Mouse (Mus musculus): ENCODE measurements around the gene Cdh12. TPM values are rescaled to one million over a fixed set of nuclear protein-coding genes. Genes with fewer than 3 reads are reported as not detected.

The Cdh12 gene
- polyA plus RNA-seq (2015; fragmentation: Nextera tagmentation; extraction: Ambion mirVana), result 0.08 and 0.16 TPM in 2 replicates

DNA sequence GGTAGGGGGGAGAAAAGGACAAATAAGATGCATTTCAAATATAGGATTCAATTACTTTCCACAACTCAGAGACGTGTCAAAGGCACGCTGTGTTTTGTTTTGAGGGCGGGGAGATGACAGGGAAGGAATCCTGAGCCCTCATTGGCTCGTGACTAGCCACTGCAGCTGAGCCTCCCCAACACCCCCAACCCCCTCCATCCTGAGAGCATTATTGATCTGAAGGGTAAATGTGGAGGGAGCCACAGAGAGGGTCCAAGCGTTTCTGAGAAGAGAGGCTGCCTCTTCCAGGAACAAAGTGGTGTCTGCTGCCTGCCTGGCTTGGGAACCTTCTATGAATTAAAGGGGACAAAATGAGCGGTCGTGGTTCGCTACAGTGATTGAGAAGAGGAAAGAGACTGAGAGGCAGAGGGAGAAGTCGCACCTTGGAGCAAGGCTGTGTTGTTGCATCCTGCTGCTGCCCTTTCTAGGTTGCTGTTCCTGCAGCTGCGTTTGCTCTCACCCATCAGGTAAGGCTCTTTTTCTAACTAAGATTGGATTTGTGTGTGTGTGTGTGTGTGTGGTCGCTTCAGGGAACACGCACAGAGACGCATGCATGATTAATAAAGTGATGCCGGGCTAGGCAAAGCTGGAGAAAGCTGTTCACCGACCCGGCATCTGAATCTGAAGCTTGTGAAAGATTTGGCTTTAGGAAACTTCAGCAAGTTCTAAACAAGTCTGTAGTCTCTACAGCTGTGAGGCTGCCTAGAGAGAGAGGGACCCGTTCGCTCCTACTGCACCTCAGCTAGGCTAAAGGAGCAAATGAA is at the start of gene Cdh12:
Cdh12 (plus strand) TSS at position 405 of the 803 bp plus-strand sequence.
- Histone ChIP-seq H3K4me2 (peak within 1 kb of the TSS; percentile 72), H3K9ac (no peak within 1 kb of the TSS), H3K4me3 (peak within 1 kb of the TSS; percentile 40), H3K36me3 (no peaks in the 10 kb centered on the region), H3K27ac (no peak within 1 kb of the TSS), H3K4me1 (replicated peaks) (0 out of 2 replicates have a peak, but pooled peaks cover 3% of the 10 kb centered on the region), H3K27me3 (no peaks in the 10 kb centered on the region), H3K9me3 (replicated peaks) (no peaks in the 10 kb centered on the region)
- ATAC-seq (replicated peaks; ENCODE audit: insufficient number of reproducible peaks, insufficient read depth, low FRiP score, low read depth), result no peak
- WGBS, result 15% methylated on average over 18 of the region's 18 CpGs

DNA sequence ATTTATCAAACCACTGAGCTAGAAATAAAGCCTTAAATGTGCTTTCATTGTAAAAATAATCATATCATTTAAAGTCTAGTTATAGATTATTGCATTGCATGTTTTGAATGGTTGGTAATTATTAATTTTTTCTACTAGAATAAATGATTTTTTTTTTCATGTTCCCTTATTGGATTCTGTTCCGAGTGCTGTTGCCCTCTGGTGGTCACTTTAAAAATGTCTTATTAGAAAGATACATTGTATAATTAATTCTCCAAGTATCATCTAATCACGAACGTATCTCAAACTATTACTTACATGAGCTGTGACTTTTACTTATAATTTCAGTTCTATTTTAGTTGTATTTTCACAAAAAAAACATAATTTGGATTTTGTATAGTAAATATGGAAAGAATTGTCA is 45.5 kb upstream of the Cdh12 start:
- 47% methylated on average over 3 of the region's 3 CpGs for WGBS
- no peaks in the 10 kb centered on the region for H3K4me1 ChIP-seq (replicated peaks)
- H3K4me2 ChIP-seq, result no peak overlapping the region
- no peaks in the 10 kb centered on the region for H3K36me3 ChIP-seq
- no peak overlapping the region for H3K9ac ChIP-seq
- H3K27me3 ChIP-seq, result no peaks in the 10 kb centered on the region
- no peak for ATAC-seq (replicated peaks; ENCODE audit: insufficient number of reproducible peaks, insufficient read depth, low FRiP score, low read depth)
- no peak overlapping the region for H3K27ac ChIP-seq
- no peaks in the 10 kb centered on the region for H3K9me3 ChIP-seq (replicated peaks)
- no peak overlapping the region for H3K4me3 ChIP-seq

GRCm38 (mm10) chr15:20413397-20413796 is 35.7 kb upstream of the Cdh12 start:
- 75% methylated on average over 1 of the region's 1 CpGs for WGBS
- Histone ChIP-seq H3K9ac (no peak overlapping the region), H3K4me2 (no peak overlapping the region), H3K27me3 (no peaks in the 10 kb centered on the region), H3K36me3 (no peaks in the 10 kb centered on the region), H3K27ac (no peak overlapping the region), H3K4me1 (replicated peaks) (no peaks in the 10 kb centered on the region), H3K4me3 (no peak overlapping the region), H3K9me3 (replicated peaks) (no peaks in the 10 kb centered on the region)
- ATAC-seq (replicated peaks; ENCODE audit: insufficient number of reproducible peaks, insufficient read depth, low FRiP score, low read depth), result no peak

DNA sequence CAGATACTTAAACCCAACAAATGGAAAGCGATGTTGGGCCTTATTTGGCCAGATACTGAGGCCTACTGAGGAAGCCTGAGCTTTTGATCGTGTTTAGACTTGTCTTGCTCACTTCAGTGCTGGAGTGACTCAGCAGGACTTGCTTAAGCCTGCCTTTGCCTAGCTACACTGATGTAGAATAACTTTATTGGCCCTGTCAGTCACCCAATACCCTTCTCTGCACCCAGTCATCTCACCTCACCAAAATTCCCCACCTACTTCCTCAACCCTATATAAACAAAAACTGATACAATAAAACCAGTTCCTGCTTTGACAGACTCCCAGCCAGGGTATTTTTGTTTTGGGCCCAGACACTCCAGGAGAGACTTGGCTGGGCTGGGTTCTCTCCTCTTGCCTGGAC is 12.7 kb upstream of the Cdh12 start:
- H3K4me3 ChIP-seq, result no peak overlapping the region
- no peaks in the 10 kb centered on the region for H3K9me3 ChIP-seq (replicated peaks)
- no peaks in the 10 kb centered on the region for H3K4me1 ChIP-seq (replicated peaks)
- 53% methylated on average over 2 of the region's 2 CpGs for WGBS
- no peaks in the 10 kb centered on the region for H3K36me3 ChIP-seq
- H3K27ac ChIP-seq, result no peak overlapping the region
- no peak overlapping the region for H3K9ac ChIP-seq
- no peak for ATAC-seq (replicated peaks; ENCODE audit: insufficient number of reproducible peaks, insufficient read depth, low FRiP score, low read depth)
- H3K27me3 ChIP-seq, result no peaks in the 10 kb centered on the region
- H3K4me2 ChIP-seq, result no peak overlapping the region

DNA sequence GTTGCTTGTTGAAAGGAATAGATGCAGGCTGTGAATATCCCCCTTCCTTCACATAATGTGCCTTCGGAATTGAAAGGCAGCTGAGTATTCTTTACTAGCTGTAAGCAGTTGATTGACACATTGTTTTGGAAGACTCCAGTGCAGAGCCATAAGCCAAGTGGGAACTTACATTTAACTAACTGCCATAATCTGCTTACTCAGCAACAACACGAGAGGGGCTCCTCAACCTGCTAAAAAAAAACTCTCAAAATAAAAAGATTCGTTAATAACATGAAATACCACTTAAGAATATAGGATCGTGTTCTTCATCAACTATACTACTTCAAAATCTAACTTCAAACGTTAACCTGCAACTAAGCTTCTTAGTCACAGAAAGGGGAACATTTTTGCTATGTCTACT is 1.5 kb downstream of the Cdh12 start:
- Histone ChIP-seq H3K27me3 (no peaks in the 10 kb centered on the region), H3K9ac (no peak overlapping the region), H3K4me2 (no peak overlapping the region), H3K27ac (no peak overlapping the region), H3K9me3 (replicated peaks) (no peaks in the 10 kb centered on the region), H3K36me3 (no peaks in the 10 kb centered on the region), H3K4me1 (replicated peaks) (0 out of 2 replicates have a peak, but pooled peaks cover 3% of the 10 kb centered on the region), H3K4me3 (no peak overlapping the region)
- 60% methylated on average over 5 of the region's 5 CpGs for WGBS
- ATAC-seq (replicated peaks; ENCODE audit: insufficient number of reproducible peaks, insufficient read depth, low FRiP score, low read depth), result no peak

- H3K4me3 ChIP-seq, result no peak overlapping the region
Observed at GRCm38 (mm10) chr15:20458508-20458907, 9.4 kb downstream of the Cdh12 start.

GRCm38 (mm10) chr15:20462500-20462899 is 13.4 kb downstream of the Cdh12 start:
- Histone ChIP-seq H3K4me2 (no peak overlapping the region), H3K4me1 (replicated peaks) (no peaks in the 10 kb centered on the region), H3K36me3 (no peaks in the 10 kb centered on the region), H3K27me3 (no peaks in the 10 kb centered on the region), H3K27ac (no peak overlapping the region), H3K9me3 (replicated peaks) (no peaks in the 10 kb centered on the region), H3K9ac (no peak overlapping the region), H3K4me3 (no peak overlapping the region)
- no peak for ATAC-seq (replicated peaks; ENCODE audit: insufficient number of reproducible peaks, insufficient read depth, low FRiP score, low read depth)
- WGBS, result 65% methylated on average over 3 of the region's 3 CpGs

More at GRCm38 (mm10) chr15:20458508-20458907, 9.4 kb downstream of the Cdh12 start:
- Histone ChIP-seq H3K4me2 (no peak overlapping the region), H3K27ac (no peak overlapping the region), H3K9ac (no peak overlapping the region), H3K9me3 (replicated peaks) (no peaks in the 10 kb centered on the region), H3K4me1 (replicated peaks) (no peaks in the 10 kb centered on the region), H3K27me3 (no peaks in the 10 kb centered on the region), H3K36me3 (no peaks in the 10 kb centered on the region)
- 81% methylated on average over 3 of the region's 3 CpGs for WGBS
- ATAC-seq (replicated peaks; ENCODE audit: insufficient number of reproducible peaks, insufficient read depth, low FRiP score, low read depth), result no peak

- Histone ChIP-seq H3K4me2 (no peak overlapping the region), H3K36me3 (no peaks in the 10 kb centered on the region), H3K4me3 (no peak overlapping the region), H3K9me3 (replicated peaks) (no peaks in the 10 kb centered on the region), H3K27ac (no peak overlapping the region), H3K9ac (no peak overlapping the region), H3K4me1 (replicated peaks) (no peaks in the 10 kb centered on the region), H3K27me3 (no peaks in the 10 kb centered on the region)
- no peak for ATAC-seq (replicated peaks; ENCODE audit: insufficient number of reproducible peaks, insufficient read depth, low FRiP score, low read depth)
- WGBS, result 53% methylated on average over 1 of the region's 1 CpGs
Observed at GRCm38 (mm10) chr15:20463601-20464000, 14.5 kb downstream of the Cdh12 start.

DNA sequence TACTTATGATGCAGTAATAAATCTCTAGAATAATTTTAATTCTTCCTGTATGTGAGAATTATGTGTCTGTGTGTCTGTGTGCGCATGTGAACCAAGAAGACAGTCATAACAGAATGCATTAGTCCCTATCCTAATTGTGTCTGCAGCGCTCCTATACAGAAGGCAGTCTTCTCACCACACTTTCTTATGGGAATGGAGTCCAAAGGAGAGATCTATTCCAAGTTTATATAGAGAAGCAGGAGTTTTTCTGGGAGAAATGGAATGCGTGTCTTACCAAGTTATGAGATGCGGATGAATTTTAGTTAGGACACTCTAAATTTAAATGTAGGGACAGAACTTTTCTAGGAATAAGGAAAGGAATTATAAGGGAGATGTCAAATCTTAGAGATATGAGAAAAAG is 101.9 kb downstream of the Cdh12 start:
- ATAC-seq (replicated peaks; ENCODE audit: insufficient number of reproducible peaks, insufficient read depth, low FRiP score, low read depth), result no peak
- Histone ChIP-seq H3K4me1 (replicated peaks) (no peaks in the 10 kb centered on the region), H3K9ac (no peak overlapping the region), H3K4me3 (no peak overlapping the region), H3K4me2 (no peak overlapping the region), H3K9me3 (replicated peaks) (no peaks in the 10 kb centered on the region), H3K27ac (no peak overlapping the region), H3K36me3 (no peaks in the 10 kb centered on the region), H3K27me3 (no peaks in the 10 kb centered on the region)
- WGBS, result 85% methylated on average over 4 of the region's 4 CpGs

DNA sequence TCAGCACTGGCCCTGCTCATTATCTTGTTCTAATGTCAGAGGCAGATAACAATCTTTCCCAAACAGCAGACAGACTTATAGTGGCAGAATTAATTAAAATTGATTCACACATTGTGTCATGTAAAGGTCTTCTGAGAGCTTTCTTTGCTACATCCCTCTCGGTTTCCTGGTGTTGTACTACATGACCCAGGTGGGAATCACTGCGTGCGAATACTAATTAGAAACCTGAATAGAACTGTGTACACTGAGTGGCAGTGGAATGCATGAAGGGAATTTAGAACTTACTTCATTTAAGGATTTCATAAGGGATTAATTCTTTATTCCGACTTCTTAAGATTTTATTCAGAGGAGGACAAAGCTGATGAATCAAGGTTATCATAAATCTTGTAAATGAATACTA is 121.9 kb downstream of the Cdh12 start:
- no peak overlapping the region for H3K27ac ChIP-seq
- no peaks in the 10 kb centered on the region for H3K27me3 ChIP-seq
- H3K4me2 ChIP-seq, result no peak overlapping the region
- no peaks in the 10 kb centered on the region for H3K4me1 ChIP-seq (replicated peaks)
- no peak for ATAC-seq (replicated peaks; ENCODE audit: insufficient number of reproducible peaks, insufficient read depth, low FRiP score, low read depth)
- no peak overlapping the region for H3K9ac ChIP-seq
- no peak overlapping the region for H3K4me3 ChIP-seq
- H3K36me3 ChIP-seq, result no peaks in the 10 kb centered on the region
- H3K9me3 ChIP-seq (replicated peaks), result no peaks in the 10 kb centered on the region
- 82% methylated on average over 4 of the region's 4 CpGs for WGBS

GRCm38 (mm10) chr15:20582567-20583075 is 133.6 kb downstream of the Cdh12 start:
- no peaks in the 10 kb centered on the region for H3K36me3 ChIP-seq
- 67% methylated on average over 5 of the region's 5 CpGs for WGBS
- no peak overlapping the region for H3K9ac ChIP-seq
- no peaks in the 10 kb centered on the region for H3K9me3 ChIP-seq (replicated peaks)
- H3K27me3 ChIP-seq, result no peaks in the 10 kb centered on the region
- no peaks in the 10 kb centered on the region for H3K4me1 ChIP-seq (replicated peaks)
- H3K27ac ChIP-seq, result no peak overlapping the region
- no peak for ATAC-seq (replicated peaks; ENCODE audit: insufficient number of reproducible peaks, insufficient read depth, low FRiP score, low read depth)
- H3K4me3 ChIP-seq, result no peak overlapping the region
- H3K4me2 ChIP-seq, result no peak overlapping the region

DNA sequence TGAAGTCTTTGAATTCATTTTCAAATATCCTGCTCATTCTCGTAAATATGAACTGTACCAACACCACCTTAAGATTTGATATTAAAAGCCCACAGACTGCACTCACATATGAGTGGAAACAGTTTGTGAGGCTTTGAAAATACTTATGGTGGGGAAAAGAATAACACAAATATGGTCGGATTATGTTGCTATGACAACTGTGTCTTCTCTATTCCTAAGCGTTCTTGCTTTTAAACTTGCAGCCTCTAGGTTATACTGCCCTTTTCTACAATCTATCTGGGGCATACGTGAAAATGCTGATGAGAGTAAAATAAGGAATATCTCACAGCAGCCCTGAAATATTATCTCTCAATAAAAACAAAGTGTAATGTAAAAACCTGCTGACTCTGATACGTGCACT is 142.5 kb downstream of the Cdh12 start:
- Histone ChIP-seq H3K27me3 (no peaks in the 10 kb centered on the region), H3K27ac (no peak overlapping the region), H3K4me1 (replicated peaks) (no peaks in the 10 kb centered on the region), H3K9me3 (replicated peaks) (no peaks in the 10 kb centered on the region), H3K4me2 (no peak overlapping the region), H3K4me3 (no peak overlapping the region), H3K9ac (no peak overlapping the region), H3K36me3 (no peaks in the 10 kb centered on the region)
- no peak for ATAC-seq (replicated peaks; ENCODE audit: insufficient number of reproducible peaks, insufficient read depth, low FRiP score, low read depth)
- 73% methylated on average over 5 of the region's 5 CpGs for WGBS

All from heart, embryonic 15.5 days (tissue).